Mouse (Mus musculus) liver, postnatal 0 days (tissue): ENCODE measurements at regions not wholly inside any gene's neighbourhood (a gene's known extent, or its start where the extent isn't known, plus 50 kb on each side); places are given as distances from the start of the nearest gene placed in this dataset.

ENCODE experiments used
- CTCF ChIP-seq: sonication (generic); IDR thresholded peaks from 2 replicates; pipeline ENCODE4 v1.5.1; 2016; ENCODE audit warnings: antibody characterized with exemption, low read depth
- EP300 ChIP-seq: IDR thresholded peaks from 2 replicates; pipeline ENCODE4 v1.6.1; 2016; ENCODE audit warnings: antibody characterized with exemption, low read depth, mild to moderate bottlenecking

- TF ChIP-seq CTCF (no peak), EP300 (no peak)
These were observed 68.9 kb downstream of the A730009L09Rik start for GRCm38 (mm10) chr16:84583773-84584229.
